Mouse (Mus musculus): Measurements from ENCODE around the gene Prcp. TPM values are rescaled to one million over a fixed set of nuclear protein-coding genes. Genes with fewer than 3 reads are reported as not detected.

The Prcp gene
- polyA plus RNA-seq, 2 experiments from 2014 or later: 16.3 to 22.9 TPM

GRCm38 (mm10) chr7:92980741-92981140 is 106.5 kb downstream of the Prcp start:
- no peak for ATAC-seq

- ATAC-seq: no peak
Observed at GRCm38 (mm10) chr7:92981864-92982263, 107.6 kb downstream of the Prcp start.

Other genes starting within 250 kb of the Prcp start
- gene Ankrd42, start 237.3 kb upstream of the Prcp start, polyA plus RNA-seq (2017; shearing (Covaris generic)): not detected
- gene Pcf11, start 204.5 kb upstream of the Prcp start, polyA plus RNA-seq (2017; shearing (Covaris generic)): 10 to 100 TPM; 30.2 to 31.9 TPM
- gene Rab30, start 132.9 kb upstream of the Prcp start, polyA plus RNA-seq (2017; shearing (Covaris generic)): under 1 TPM in 1 of 2 experiments, not detected in 1; 0.65 TPM
- 1 to 10 TPM; 3.1 to 4.2 TPM for gene Ddias, start 223 bp upstream of the Prcp start, polyA plus RNA-seq (2017; shearing (Covaris generic))
- gene Fam181b, start 205.4 kb downstream of the Prcp start, polyA plus RNA-seq (2017; shearing (Covaris generic)): not detected

Measured in activated CD4-positive, CD25-positive, alpha-beta regulatory T cell, adult 4 months (primary cell).